Mouse (Mus musculus) kidney, postnatal 4 days (tissue): ENCODE measurements around the gene Sord.
"Not testable (repeated sequence)": the region's sequence is repeated elsewhere in the genome, so short reads cannot be mapped to it uniquely, and the experiment has no call there.

ENCODE experiments used
- DNase-seq, 2 experiments: peaks; one replicate each; pipeline ENCODE4 v3.0.0; 2021; ENCODE audit warnings: mixed read lengths in 2 of 2

Sord gene

GRCm38 (mm10) chr2:122234611-122235288 lies at the start of gene Sord:
Gene Sord, plus strand, starts transcription at chr2:122234749.
- DNase-seq = peak; percentile 86 to 93

DNA sequence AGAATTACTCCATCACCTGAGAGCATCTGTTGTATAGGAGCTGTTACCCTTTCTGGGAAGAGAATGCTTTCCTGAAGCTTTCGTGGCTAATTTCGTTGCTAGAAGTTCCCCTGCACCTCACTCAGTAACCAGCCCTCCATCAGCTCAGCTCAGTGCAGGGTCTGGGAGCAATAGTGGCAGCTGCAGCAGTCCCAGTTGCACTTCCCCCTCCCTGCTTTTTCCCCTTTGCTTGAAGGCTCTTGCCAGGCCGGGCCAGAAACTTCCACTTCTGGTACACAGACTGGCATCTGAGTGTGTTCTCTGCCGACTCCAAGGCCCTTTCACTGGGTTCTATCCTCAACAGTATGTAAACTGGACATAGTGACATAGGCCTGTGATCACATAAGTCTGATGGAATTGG lies 49.5 kb upstream of the Sord start:
- no peak for DNase-seq

DNA sequence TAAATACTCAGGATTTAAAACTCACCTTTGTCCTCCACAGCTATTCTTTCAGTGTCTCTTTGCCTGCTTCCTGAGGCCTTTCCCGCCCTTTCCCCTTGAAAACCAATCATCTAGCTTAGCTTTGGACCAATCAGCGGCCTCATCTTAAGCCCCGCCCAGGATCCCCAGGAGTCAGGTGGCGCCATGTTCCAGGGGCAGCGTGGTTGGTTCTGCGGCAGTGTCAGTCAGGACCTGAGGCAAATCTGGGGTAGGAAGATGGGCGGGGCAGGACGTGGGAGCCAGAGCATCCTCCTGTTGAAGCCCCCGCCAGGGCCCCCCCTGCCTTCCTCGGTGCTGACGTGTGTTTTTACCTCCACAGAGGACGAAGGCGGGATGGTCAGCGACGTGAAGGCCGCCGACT lies 48.4 kb upstream of the Sord start, which contains the start of the genes Patl2 and Terb2:
Patl2 (minus strand) TSS at position 84 of the 400 bp plus-strand sequence.
Terb2 (plus strand) TSS at position 167 of the 400 bp plus-strand sequence.
- DNase-seq = no peak

DNA sequence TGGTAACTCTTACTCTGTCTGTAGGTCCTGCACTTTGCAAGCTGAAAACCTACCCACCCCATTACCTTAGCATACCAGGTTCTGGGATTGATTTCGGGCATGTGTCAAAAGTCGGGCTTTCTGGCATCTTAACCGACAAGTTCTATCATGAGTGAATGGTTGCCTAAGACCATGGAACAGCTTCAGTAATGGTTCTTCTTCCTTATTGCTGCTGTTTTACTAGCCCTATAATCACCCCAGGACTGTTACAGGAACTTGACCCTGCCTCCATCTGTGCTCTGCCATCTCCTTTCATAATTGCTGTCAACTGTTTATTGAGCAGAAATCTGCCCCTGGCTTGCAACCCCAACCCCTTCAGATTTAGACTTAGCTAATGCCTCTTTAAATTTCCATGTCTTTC lies 47.8 kb upstream of the Sord start:
- no peak for DNase-seq

DNA sequence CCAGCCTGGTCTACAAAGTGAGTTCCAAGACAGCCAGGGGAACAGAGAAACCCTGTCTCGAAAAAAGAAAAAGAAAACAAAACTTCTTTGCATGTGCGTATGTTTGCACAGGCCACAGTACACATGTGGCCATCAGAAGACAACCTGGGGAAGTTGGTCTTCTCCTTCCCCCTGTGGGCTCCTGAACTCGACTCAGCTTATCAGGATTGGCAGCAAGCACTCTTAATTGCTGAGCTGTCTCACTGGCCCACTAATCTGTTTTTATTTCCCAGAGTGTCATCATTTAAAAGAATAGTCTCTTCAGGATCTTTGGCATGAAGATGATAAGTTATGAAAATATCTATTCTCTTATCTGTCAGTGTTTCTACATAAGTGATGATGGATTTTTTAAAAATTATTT lies 42.7 kb upstream of the Sord start:
- DNase-seq = no peak

- DNase-seq = no peak
Measured at GRCm38 (mm10) chr2:122194509-122194929, 40.0 kb upstream of the Sord start.

DNA sequence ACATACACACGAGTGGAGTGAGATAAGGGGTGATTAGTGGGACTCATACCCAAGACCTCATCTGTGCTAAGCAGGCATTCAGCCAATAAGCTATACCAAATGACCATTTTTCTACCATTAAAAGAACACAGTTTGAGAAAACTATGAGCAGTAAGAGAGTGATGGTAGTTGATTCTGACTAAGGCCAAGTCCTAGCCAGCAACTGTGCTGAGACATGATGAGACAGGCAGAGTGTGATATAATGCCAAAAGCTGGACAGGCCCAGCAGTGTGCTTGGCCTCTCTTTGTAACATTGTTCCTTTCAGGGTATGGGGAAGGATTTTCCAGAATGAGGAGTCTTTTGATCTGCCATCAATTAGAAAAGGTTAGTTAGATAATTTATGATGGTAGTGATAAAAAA lies 33.0 kb upstream of the Sord start:
- DNase-seq = no peak

DNA sequence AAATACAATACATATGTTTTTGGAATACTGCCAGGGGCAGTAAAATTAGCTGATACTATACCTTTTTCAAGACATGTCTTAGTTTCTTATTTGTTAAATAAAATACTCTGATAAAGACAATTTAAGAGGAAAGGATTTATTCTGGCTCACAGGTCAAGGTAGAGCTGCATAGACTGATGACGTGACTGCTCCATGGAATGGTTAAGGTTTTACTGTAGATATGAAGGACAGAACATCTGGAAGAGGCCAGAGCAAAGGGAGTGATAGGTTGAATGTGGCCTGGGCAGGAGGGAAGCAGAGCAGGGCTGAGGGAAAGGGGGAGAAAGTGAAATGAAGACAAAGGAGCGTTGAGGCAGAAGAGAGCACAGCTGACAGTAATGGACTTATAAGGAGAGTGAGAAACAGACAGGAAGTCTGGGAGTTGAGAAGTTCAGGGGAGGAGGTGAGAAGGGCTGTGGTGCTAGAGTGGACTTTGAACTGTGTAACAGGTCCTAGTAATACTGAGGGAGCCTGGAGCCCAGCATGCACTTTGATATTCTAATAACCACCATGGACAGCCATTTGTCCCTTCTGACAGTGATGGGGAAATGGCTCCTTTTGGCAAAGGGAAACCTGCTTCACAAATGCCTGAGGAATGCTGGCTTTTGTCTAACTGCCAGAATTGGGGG lies 28.0 kb upstream of the Sord start:
- no peak for DNase-seq

DNA sequence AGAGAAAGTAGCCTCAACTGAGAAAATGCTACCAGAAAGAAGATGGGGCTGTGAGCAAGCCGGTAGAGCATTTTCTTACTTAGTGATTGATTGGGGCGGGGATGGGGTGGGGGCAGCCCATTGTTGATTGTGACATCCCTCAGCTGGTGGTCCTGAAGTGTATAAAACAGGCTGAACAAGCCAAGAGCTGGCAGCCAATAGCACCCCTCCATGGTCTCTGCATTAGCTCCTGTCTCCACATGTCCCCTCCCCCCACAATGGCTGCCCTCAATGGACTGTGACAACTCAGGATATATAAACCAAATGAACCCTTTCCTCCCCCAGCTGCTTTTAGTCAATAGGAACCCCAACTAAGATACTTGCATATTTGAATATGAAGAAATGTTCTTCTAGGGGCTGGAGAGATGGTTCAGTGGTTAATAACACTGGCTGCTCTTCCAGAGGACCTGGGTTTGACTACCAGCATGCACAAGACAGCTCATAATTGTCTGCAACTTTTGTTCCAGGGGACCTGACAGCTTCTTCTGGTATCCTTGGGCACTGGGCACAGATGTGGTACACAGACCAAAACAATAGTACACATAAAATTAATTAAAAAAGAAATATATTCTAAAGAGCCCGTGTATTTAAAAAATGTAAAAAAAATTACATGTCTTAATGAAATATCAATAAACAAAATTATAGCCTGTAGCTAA lies 23.9 kb upstream of the Sord start:
- peak in 1 of 2 experiments; percentile 7 for DNase-seq

- not testable (repeated sequence) for DNase-seq
Measured at GRCm38 (mm10) chr2:122217075-122217474, 17.5 kb upstream of the Sord start.

DNA sequence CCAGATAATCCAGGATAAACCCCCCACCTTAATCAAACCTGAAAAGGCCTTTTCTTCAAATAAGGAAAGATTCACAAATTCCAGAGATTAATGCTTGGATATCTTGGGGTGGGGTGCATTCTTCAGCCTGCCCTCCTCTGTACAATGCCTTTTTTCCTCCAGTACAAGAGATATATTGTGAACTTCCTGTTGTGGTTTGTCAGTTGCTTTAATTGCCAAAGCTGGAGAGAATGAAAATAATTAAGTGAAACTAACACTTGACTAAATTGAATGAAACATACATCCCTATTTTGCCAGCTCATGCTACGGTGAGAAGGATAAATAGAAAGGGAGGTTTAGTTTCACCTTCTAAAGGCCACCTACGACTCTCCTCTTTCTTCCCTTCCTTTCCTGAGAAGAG lies 16.3 kb upstream of the Sord start:
- no peak for DNase-seq

DNA sequence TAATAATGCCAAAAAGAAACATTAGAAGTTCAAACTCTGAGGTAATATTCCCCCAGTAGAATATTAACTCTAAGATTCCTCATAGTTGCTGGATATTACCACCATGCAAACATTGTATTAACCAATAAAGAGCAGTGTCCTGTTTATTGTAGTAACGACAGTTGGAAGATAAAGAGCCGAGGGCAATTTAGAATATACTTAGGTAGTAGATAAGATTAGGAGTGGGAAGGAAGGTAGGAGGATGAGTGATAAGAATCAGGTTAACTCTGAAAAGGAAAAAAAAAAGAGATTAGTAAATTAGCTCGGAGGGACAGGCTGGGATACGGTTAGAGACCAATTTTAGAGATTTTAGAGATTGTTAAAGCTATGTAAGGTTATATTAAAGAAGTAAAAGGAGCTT lies 13.2 kb upstream of the Sord start:
- no peak for DNase-seq

DNA sequence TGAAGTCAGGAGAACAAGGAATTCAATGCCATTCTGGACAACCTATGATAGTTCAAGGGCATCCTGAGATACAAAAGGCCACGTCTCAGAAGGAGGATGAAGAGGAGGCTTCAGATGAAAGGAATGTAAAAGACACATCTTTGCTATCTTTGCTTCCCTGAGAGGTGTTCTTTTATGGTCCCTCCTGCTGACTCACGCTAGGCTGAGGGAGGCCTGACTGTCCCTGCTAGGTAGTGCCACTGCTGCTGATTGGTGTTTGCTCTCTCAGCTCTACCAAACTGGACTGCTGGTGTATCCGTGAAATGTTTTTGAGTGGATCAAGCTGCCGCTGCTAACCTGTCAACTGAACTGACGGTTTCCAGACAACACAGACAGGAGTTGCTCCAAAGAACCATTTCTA lies 12.8 kb upstream of the Sord start:
- DNase-seq = no peak

DNA sequence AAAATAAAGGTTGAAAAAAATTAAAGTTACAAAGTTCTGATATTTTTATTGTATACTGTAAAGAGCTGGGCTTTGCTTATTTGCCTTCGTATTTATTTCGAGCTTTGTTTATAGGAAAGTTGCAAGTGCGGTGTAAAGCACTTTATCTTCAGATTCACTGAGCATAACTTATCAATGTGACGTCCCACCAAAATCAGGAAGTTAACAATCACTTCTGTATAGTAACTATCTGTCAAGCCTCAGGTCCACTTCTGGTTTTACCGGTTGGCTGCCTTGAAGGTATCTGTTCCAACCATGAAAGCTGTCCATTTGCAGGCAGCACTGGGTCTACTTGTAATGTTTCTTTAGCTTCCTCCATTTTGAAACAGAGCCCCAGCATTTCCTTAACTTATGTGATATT lies 12.3 kb upstream of the Sord start:
- DNase-seq = no peak

DNA sequence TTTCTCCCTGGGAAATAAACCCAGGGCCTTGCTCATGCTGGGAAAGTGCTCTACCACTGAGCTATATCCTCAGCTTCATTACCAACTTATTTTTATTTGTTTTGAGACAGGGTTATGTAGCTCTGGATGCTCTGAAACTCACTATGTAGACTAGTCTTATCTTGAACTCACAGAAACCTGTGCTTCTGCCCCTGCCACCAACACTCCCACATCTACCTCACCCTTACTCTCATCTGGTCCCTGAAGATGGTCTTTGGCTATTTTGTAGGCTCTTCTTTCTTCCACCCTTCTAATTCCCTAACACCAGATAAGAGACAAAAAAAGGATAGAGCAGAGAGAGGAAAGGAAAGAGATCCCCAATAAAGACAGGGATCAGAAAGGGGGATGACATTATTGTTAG lies 10.9 kb upstream of the Sord start:
- no peak for DNase-seq

DNA sequence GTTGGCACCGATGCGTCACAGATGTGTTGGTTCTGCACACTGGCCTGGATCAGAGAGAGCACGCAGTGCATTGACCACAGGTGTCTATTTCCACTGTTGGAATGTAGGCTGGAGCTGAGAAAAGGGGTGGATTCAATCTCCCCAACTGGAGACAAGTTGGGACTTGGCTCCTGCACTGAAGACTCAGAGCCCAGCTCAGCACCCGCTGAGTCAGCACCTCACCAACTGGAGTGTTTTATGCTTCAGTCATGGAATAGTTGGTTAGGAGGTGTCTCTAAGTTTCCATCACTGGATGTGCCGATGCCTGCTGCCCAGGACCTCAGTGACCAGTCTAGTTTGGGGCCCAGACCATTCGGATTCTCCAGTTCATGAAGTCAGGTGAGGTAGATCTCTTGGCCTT lies 4.2 kb upstream of the Sord start:
- no peak for DNase-seq

DNA sequence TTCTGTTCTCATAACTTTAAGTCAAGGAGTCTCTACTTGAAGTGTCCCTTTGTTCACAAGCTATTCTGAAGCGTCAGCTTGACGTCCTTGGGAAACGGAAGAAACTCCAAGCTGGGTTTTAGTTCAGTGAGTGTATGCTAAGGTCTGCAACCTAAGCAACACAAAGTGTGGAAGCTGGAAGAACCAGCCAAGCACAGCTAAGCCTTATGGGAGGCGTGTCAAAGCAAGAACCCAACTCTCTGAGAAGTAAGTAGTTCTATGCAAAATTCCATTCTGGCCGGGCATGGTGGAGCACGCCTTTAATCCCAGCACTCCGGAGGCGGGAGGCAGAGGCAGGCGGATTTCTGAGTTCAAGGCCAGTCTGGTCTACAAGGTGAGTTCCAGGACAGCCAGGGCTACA lies 2.9 kb upstream of the Sord start:
- no peak for DNase-seq

DNA sequence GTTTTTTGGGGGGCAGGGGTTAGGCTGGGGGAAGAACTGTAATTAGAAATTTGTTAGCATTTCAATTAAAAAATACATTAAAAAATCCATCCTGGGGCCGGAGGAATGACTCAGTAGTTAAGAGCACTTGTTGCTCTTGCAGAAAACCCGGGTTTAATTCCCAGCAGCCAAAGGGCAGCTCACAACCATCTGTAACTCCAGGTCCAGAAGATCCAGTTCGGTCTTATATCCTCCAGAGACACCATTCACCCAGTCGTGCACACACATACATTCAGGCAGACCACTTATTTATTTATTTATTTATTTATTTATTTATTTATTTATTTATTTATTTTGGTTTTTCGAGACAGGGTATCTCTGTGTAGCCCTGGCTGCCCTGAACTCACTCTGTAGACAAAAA lies 1.2 kb upstream of the Sord start:
- no peak for DNase-seq

- DNase-seq = peak; percentile 42 to 62
Measured at GRCm38 (mm10) chr2:122233759-122234557, 591 bp upstream of the Sord start.

- peak in 1 of 2 experiments; percentile 27 for DNase-seq
Measured at GRCm38 (mm10) chr2:122235425-122235824, 876 bp downstream of the Sord start.

DNA sequence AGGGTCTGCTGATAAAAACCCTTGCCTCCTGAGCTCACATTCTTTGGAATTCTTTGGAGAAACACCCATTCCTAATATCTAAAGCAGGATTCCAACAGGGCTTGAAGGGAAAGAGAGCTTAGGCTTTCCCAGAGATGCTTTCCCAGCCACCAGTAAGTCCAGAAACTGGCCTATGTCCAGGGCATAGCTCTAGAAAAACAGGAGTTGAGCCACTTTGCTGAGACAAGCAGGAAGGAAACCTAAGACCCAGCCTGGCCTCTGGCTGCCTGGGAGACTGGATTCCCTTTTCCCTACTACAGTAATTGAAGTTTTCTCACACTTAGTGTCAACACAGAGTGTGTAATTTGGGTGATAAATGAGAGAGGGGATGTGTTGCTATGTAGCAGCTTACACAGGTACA lies 1.8 kb downstream of the Sord start:
- no peak for DNase-seq

DNA sequence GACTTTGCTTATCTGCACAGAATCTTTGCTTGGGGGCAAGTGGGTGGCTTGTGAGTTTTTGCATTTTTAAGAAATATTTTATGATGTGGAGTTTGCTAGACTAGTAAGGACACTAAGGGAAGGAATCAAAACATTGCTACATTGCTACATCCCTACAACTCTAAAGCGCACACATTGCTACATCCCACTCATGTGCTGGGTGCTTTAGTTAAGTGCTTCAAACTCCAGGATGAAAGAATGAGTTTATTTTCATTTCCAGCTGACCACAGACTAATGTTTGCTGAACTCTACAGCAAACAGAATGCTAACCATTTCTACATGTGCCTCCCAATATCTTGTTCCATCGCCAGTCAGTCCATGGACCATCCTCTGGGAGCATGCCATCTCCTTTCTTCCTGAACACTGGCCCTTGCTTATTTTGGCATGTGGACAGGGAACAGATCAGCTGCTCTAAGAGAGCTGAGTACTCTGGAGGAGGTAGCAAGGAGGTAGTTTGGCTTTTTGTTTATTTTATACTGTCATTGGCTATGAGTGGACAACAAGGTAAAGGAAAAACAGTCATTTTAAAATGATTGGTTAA lies 3.4 kb downstream of the Sord start:
- no peak for DNase-seq

DNA sequence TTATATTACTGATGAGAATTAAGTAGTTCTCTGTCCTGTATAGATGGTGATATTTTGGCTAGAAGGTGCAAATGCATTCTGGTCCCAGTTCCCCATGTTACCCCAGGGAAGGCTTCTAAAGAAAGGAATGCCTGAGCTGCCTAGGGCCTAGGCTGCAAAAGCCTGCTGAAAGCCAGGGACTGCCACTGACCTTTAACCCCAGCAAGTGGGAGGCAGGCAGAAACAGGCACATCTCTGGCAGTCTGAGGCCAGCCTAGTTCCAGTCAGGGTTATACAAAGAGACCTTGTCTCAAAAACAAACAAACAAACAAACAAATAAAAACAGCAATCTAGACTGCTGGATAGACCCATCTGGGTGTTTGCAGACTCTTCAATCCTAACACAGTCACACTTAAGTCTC lies 6.2 kb downstream of the Sord start:
- DNase-seq = no peak
